Mouse (Mus musculus) liver, embryonic 14.5 days (tissue): ENCODE measurements around the gene Ush1c.

Experiments used
- CTCF ChIP-seq: IDR thresholded peaks from 2 replicates; pipeline ENCODE4 v1.5.1; 2016; ENCODE audit warnings: antibody characterized with exemption, low read depth, control low read depth
- EP300 ChIP-seq: IDR thresholded peaks from 2 replicates; pipeline ENCODE4 v1.6.1; 2016; ENCODE audit warnings: antibody characterized with exemption, low read depth

GRCm38 (mm10) chr7:46240696-46241095 is 2.4 kb upstream of the Ush1c start, which contains the start of gene Otog:
- TF ChIP-seq CTCF = no peak
- TF ChIP-seq EP300 = no peak
